Mouse (Mus musculus) bone marrow macrophage, adult 2 months (primary cell): ENCODE results near the gene Cacna2d3.

Experiments used
- CTCF ChIP-seq: IDR thresholded peaks from 2 replicates; pipeline ENCODE4 v1.5.1; 2012; ENCODE audit warnings: low read depth, mild to moderate bottlenecking, low read length, moderate library complexity
- POLR2A ChIP-seq: IDR thresholded peaks from 2 replicates; pipeline ENCODE4 v1.6.1; 2012; ENCODE audit warnings: mild to moderate bottlenecking, low read depth, low read length, borderline replicate concordance

GRCm38 (mm10) chr14:29334216-29334615, 387.4 kb downstream of the Cacna2d3 start:
- TF ChIP-seq CTCF (no peak), POLR2A (no peak)
